Mouse (Mus musculus): ENCODE results near the gene Dlx6. TPM values are rescaled to one million over a fixed set of nuclear protein-coding genes. Genes with fewer than 3 reads are reported as not detected.

The Dlx6 gene
- polyA plus RNA-seq, 1 experiment, result not detected

DNA sequence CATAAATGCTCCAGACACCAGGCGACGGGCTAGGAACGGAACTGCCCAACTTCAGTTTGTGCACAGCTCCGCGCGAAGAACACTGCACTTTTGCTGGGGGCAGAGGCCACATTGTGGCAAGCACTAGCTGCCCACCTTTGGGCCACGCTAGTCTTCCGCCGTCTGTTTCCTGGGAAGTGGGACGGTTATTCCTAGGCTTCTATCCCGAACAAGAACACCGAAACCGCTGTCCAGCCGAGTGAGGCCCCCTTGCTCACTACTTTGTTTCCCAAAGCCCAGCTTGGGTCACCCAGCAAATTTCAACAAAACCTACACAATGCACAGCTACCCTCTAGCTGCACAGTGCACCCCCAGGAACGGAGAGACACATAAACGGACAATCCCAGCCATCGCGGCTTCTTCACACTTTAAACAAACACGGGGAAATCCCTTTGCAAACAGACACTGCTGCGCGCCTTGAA, 3.2 kb upstream of the Dlx6 start:
- no peak for DNase-seq (ENCODE audit: low spot score)

DNA sequence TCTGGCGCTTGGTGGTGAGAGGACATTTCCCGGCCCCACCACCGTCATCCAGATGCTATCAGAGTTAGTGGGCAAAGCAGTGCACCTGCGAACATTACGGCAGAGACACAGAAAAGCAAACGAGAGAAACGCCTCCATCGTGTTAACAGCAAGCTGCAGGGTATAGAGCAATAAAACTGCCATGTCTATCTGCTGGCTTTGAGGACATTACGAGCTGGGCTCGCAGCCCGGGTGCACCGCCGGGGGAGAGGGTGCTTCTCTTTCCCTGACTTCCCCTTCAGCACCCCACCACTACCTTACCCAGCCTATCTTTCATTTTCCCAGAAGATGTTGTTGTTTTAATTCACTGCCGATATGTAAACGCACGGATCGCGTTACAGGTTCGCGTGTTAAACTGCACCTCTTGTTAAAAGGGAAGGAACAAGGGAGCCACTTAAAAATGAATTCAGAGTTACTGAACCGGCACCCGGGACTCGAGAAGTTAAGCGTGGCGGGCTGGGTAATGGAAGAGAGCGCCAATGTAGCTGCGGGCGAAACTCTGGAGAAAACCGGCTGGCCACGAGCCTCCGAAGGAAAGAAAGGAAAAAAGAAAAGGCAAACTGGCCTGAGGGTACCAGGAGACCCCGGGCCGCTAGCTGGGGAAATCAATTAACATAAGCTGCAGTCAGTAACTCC, 2.6 kb upstream of the Dlx6 start:
- no peak for DNase-seq (ENCODE audit: low spot score)

DNA sequence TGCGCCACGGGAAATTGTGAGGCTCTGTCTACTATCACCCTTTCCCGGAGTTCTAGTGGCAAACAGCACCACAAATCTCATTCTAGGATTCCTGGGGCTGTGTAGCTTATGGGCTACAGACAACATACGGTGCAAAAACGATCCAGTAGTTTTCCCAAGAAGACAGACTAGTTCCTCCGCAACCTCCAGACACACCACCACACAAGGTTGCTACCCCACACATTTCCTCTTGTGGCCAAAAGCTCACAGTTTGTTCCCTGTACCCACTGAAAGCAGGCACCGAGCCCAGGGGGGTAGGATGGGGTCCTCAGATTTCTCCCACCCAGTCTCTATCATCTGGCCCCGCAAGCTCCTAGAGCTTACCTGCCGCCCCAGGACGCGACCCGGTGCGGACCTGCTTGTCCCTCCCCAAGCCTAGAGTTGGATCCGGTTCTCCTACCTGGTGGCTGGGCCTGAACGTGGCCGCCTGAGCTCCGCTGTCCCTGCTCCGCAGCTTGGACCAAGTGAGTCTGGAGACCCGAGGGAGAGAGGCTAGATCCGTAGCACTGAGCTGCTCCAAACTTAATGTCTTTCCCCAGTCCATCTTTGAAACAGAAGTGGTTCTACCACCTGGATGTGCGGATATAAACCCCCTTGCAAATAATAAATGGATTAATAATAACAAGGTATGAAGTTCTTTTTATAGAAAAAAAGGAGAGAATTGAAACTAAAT, 1.9 kb upstream of the Dlx6 start:
- DNase-seq (ENCODE audit: low spot score), result no peak

DNA sequence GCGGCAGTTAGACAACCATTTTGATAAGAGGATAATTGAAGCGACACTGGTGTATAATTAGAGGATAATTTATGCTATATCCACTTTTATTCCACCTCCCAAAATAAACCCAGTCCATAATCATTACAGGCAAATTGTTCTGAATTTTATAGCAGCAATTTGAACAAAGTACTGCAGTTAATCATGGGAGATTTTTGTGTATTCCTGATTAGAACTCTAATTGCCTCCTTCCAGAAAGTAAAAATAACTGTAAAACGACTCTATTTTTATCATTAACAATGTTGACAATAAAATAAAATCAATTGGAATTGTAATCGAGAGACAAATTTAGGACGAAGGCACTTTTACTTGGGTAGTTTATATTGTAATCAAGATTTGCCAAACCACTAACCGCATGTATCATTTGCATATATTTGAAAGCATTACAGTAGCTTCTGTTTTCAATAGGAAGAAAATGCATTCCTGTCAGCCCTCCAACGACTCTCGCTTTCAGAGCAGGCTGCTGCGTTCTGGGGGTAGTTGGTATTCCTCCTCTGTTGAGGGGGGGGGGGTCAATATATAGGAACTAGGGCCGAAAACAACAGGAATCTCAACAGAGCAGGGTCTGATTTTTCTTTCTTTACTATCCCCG, 1.2 kb upstream of the Dlx6 start:
- no peak for DNase-seq (ENCODE audit: low spot score)

DNA sequence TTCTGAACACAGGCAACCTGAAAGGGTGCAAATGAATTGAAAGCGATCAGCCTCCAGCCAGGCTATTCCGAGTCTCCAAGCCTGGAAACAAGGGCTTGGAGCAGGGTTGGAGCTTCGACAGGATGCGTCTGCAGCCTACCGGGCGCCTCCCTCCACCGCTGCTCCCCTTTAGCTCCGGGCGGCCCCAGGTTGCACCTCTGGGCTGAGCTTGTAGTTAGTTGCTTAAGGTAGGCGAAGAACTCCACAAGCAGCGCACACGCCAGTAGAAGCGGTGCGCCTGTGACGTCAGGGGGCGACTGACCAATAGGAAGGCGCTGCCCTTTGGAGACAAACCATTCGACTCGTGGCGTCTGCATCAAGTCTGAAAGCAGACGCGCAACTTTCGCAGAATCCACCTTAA, 523 bp upstream of the Dlx6 start:
- DNase-seq (ENCODE audit: low spot score), result no peak

DNA sequence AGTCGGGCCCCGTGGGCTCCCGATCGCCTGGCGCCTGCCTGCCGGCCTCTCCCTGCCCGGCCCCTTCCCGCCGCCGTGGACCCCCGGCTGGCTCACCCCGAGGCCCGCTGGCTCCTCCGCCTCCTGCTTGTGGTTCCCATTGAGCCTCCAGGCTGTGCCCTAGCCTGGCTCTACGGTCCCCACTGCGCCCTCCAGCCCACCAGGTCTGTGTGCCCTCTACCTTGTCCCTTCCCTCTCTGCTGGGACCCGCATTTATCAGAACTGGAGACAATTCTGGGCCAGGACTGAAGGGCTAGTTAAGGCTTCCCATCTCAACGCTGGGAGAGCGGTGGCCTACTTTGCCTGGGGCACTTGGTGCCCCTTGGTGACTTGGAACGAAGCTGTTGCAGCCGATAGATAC, 821 bp downstream of the Dlx6 start:
- no peak for DNase-seq (ENCODE audit: low spot score)

DNA sequence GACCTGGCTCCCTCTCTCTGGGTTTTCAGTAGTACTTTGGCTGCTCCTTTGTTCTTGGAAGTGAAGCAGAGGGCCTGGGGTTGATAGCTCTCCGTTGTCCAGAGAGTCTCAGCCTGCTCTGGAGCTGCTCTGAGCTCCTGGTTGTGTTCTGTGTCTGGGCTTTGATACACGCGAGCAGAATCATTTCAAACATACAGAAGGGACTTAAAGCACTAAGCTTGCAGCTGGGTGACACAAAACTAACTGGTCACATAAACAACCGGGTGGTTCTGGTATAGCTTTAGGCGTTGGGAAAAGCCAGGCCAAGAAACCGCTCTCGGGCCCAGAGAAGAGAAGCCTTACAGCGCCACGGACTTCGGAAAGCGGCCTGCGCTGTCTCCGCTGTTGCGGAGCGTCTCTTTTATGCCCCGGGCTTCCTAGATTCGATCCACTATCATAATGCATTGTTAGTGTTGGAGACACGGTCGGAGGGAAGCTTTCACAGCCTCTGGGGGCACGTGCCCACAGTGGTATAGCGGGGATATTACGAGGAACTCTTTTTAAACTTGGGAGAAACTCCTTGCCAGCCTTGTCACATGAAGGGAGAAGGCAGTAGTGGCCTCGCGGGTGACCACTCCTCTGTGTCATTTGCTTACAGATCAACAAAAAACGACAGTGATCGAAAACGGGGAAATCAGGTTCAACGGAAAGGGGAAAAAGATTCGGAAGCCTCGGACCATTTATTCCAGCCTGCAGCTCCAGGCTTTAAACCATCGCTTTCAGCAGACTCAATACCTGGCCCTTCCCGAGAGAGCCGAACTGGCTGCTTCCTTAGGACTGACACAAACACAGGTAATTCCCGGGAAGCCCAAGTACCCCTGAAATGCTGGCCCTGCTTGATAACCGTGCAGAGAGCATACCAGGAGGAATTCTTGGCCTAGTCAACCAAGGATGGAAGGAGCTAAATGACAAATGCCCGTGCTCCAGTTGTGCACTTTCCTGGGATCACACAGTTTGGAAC, 1.6 kb downstream of the Dlx6 start:
- DNase-seq (ENCODE audit: low spot score), result no peak

DNA sequence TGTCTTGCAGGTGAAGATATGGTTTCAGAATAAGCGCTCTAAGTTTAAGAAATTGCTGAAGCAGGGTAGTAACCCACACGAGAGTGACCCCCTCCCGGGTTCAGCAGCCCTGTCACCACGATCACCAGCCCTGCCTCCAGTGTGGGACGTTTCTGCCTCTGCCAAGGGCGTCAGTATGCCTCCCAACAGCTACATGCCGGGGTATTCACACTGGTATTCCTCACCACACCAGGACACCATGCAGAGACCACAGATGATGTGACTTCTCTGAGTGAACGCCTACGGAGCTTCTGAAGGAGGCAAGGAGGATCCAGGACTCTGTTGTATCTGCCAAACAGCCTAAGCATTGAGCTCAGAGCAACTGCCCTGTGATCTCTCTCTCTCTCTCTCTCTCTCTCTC, 3.9 kb downstream of the Dlx6 start:
- DNase-seq (ENCODE audit: low spot score), result no peak

DNA sequence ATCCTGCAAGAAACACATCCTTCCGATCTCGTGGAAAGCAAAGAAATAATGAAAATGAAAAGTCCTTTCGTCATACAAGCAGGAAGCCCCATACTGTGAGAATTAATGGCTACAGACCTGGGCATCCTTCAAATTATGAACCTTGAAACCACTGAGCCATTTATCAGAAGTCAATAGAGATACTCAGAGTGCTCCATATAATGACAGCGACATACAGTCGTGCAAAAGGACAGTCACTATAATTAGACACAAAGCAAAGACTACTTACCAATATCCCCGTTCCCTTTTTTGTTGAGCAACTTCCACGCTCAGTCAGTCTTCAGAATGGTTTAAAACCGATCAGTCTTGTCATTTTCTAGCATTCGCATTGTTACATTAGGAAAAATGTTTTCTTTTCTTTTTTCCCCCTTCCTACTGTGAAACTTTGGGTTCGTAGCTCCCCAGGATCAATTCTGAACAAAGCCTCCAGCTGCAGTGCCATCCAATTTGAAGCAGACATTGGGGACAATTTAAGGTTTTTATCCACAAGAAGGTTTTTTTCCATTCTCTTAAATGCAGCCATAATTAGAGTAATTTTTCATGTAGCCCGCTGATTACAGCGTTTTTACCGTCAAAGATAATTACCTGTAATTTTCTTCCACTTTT, 6.0 kb downstream of the Dlx6 start:
- DNase-seq (ENCODE audit: low spot score), result no peak

DNA sequence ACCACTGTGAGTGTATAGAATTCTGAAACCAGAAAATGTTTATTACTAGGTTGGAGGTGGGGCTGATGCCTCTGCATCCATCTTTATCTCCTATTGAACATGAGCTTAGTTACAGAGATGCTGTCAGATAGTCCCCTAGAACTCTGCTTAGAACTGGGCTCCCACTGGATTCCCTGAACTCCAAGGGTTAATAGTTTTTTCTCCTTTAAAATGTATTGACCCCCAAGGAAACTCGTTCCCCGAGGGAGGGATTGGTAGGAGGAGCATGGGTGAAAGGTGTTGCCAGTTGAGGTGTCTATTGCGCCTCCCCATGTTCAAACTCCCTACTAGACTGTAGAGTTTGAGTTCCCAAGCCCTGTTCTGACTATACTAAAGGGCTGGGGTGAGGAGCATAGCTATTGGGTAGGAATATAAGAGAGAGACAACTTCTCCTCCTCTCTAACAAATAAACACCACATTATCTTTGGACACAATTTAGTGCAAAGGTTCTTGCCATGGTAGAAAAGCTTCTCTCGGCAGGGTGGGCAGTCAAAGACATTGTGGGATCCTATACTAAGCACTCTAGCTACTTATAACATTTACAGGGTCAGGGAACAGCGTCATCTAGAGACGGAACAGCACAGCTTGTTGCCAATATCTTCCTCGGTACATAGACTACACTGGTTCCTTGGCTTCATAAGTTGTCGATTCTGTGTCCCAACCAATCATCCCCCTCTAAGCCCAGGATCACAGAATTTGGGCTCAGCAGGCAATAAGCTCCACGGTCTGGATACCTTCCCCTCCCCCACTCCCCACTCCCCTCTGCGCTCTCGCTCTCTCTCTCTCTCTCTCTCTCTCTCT, 7.0 kb downstream of the Dlx6 start:
- DNase-seq (ENCODE audit: low spot score), result no peak

DNA sequence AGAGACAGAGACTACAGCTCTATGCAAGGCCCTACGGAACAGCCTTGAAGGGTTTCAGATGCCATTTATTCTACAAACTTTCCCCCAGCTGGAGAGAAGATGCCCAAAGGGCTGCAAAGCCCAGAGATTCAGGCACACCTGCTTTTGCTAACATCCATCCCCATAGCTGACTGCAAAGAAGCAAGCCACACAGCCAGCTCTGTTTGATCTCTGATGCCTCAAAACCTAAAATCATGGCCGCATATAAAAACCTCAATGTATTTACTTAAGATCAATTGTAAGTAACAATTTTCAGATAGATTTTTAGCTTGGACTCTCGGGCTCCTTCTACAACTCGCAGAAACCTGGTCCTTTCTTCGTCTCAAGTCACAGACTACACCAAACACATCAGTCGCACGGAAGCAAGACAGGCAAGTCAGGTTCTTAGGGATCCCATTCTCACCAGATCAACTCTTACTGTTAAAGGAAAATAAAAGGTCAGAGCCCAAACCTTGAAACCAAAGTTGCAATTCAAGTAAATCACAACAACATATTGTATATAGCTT, 7.8 kb downstream of the Dlx6 start:
- DNase-seq (ENCODE audit: low spot score), result no peak

DNA sequence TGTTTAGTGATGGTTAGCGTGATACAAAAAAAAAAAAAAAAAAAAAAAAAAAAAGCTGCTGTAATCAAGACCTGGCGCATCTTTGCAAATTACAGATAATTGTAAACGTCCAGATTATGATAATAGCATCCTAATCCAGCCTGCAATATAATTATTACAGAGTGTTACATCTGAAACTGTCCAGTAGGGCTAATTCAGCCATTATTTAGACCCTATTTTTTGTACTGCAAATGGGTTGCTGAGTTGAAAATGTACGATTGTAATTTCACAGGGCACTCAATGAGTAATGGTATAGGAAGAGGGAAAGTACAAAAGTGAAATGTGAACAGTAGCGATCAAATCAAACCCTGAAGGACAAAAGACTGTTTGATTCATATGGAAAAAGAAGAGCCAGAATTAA, 8.6 kb downstream of the Dlx6 start:
- no peak for DNase-seq (ENCODE audit: low spot score)

DNA sequence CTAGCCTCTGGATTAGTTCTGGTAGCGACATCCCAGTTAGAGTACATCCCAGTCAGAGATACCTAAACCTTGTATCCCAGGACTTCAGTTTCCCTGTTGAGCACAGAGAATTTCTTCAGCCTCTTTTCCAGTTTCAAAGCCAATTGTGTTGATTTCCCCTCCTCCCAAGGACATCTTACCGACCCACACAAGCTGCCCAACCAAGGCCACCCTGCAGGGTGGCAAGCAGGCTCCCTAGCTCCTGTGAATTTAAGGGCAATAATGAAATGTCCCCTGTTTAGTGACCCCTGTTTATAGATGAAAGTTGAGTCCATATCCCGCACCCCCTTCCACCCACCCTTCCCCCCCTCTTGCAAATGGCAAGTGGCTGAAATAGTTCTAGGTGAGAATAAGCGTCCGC, 9.7 kb downstream of the Dlx6 start:
- no peak for DNase-seq (ENCODE audit: low spot score)

DNA sequence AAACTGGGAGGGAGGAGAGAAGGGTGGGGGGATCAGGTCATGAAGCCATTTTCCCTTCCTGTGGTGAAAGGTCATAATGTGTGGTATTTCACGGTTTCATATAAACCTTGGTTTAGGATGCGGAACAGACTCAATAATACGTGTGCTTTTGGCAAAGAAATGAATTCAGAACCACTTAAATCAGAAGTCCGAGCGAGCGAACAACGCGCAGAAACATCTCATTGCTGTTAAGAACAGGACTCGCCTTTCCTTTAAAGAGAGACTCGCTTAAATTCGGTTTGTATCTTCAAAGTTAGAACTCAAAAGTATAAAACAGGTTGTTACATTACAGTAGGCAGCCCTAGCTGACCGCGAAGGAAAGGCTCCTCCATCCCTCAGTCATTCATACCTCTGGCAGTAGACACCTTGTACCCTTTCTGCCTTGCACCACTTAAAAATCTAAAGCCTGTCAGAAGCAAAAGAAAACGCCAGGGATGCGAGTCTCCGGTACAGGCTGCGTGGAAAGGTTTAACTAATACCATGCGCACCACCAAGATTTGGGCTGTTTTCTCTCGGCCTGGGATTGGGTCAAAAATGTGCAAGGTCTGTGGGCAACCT, 10.4 kb downstream of the Dlx6 start:
- DNase-seq (ENCODE audit: low spot score), result no peak

DNA sequence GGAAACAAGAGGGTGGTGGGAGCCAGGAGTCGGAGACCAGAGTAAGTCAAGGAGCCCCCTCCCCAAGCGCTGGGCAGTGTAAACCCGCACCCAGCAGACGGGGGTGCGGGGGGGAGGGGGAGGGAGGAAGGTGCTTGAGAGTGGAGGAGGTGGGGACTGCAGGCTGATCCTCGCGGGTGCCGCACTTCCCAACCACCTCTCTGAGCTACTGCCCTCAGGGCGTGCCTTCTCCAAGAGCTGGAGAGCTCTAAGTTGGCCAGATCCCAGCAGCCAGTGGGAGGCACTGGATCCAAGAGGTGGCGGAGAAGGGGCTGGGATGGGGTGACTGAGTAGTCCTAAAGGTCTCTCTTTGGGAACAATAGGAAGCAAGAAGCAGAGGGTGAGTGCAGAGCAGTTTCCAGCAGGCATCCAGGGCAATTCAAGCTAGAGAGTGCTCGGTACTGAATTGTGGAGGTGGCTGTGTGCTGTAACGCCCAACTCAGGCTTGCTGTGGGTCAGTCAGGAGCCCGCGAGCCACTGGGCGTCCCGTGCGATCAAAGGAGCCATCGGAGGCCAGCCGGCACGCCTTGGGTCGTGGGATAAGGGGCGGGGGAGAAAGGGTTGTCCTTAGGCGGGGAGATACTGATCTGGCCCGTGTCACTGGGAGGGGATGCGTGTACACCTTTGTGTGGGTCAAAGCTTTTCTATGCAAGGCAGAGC, 11.1 kb downstream of the Dlx6 start:
- DNase-seq (ENCODE audit: low spot score), result no peak

DNA sequence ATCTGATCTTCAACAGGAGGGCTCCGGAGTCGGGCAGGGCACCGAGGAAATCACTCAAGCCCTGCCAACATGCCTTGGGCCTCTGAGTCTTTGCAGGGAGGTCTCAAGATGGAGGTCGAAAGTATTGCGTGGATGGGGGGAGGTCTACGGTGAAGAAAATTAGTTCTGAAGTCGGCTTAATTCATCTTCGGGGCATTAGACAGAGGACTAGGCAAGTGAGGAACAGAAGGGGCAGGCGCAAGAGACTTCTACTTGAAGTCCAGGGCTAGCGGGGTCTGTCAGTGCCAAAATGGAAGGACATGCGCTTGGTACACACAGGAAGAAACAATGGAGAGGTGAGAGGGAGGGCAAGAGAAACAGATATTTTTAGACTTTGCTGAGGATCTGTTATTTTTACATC, 12.0 kb downstream of the Dlx6 start:
- DNase-seq (ENCODE audit: low spot score), result no peak

DNA sequence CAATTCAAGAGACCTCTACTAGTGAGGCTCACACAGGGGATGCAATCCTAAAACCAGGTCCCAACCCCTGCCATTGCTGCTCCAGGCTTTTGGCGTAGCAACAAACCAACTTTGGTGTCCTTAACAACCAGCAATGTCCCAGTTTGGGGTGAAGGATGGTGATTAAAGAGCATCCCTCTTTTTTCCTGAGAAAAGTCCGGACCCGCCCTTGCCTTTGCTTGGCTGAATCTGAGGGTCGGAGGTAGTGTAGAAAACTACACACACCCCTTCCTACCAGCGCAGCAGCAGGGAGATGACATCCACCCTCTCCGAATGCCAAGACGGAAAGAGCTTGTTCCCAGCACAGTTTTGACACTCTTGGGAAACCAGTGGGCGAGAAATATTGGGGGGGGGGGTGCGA, 12.5 kb downstream of the Dlx6 start:
- no peak for DNase-seq (ENCODE audit: low spot score)

DNA sequence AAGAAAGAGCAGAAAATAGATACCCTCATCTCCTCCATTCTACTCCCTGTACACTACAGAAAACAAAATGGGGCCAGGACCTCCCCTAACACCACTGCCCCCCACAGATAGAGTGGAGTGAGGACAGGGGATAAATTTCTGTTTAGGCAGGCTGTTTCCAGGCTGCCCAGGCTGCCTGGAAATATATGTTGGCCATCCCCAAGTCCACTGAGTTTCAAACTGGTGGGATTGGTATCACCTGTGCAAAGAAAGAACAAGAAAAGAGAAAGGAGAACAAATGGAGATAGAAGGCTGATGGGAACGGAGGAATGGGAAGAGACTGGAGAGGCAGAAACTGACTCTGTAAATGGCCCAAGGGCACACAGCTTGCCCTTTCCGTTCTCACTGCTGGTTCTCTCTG, 13.1 kb downstream of the Dlx6 start:
- no peak for DNase-seq (ENCODE audit: low spot score)

DNA sequence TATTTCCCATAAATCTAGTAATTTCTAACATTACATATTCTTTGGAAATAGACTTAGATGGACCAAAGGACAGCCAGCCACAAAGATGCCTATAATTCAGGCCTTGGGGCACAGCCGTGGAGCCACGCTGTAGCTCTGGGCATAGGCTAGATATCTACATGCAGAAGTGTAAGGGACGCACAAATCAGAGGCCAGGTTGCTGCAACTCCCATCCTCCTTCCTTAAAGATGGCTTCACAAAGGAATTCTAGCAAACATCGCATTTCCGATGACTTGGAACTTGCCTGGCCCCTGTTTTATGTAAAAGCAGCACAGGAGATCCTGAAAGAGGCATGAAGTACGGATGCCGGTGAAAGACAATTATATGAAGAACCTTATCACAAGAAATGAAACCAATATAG, 13.6 kb downstream of the Dlx6 start:
- DNase-seq (ENCODE audit: low spot score), result no peak
